Mouse (Mus musculus) G1E (cell line): ENCODE measurements around the gene Grin2c.

Source experiments
- CTCF ChIP-seq: IDR thresholded peaks from 2 replicates; pipeline ENCODE4 v1.5.1; 2012; ENCODE audit warnings: low read depth, low read length, inconsistent platforms, mixed read lengths
- GATA1 ChIP-seq: IDR thresholded peaks from 2 replicates; pipeline ENCODE4 v1.6.1; 2012; ENCODE audit warnings: borderline replicate concordance, low read length, inconsistent platforms, mixed read lengths
- GATA2 ChIP-seq: IDR thresholded peaks from 2 replicates; pipeline ENCODE4 v1.6.1; 2012; ENCODE audit warnings: low read depth, low read length, inconsistent platforms, borderline replicate concordance
- POLR2AphosphoS5 ChIP-seq: IDR thresholded peaks from 2 replicates; pipeline ENCODE4 v1.6.1; 2012; ENCODE audit warnings: low read depth, low read length, inconsistent platforms; ENCODE audit not compliant: insufficient replicate concordance
- TAL1 ChIP-seq: conservative IDR thresholded peaks from 2 replicates; pipeline ENCODE4 v1.6.1; 2012; ENCODE audit warnings: low read depth, low read length, inconsistent platforms, mixed read lengths

DNA sequence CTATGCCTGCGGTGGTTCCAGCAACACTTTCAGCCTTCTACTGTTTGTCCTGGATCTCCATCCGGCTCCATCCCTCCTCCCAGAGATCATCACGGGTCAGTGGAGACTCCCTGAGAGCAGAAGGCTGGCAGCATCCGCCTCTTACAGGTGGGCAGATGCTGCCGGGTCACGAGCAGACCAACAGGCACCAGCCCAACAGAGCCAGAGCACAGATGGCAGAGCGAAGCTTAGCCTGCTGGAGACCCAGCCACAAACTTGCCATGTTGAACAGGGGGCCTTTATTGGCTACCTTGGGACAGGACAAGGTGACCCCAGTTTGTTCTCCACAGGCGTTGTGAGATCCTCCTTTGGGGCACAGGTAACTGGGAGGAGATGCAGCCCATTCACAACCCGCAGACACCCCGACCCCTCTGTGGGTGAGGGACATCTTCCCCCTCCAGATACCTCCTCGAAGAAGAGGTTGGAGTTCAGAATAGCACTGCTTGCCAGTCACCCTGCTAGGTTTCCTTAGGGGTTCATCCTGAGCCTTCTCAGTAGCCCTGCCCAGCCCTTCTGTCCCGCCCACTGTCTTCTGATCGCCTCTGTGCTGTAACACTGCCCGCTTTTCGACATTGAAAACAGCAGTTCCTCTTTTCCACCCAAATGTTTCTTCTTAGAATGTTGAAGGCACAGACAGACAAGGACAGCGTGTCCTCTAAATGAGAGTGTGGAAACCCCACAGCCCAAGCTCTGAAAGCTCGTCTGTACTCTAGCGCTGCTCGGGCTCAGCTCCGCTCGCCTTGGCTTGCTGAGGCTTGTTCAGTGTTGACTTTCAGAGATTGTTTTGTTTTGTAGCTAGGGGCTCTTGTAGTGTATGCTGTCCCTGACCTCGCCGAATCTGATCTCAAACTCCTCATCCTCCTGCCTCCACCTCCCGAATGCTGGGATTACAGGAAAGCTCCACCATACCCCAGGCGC, 58.0 kb downstream of the Grin2c start:
- TF ChIP-seq CTCF (no peak), GATA1 (no peak), GATA2 (no peak), POLR2AphosphoS5 (no peak), TAL1 (no peak)
